Mouse (Mus musculus) midbrain, embryonic 12.5 days (tissue): ENCODE measurements at regions not wholly inside any gene's neighbourhood (a gene's known extent, or its start where the extent isn't known, plus 50 kb on each side); places are given as distances from the start of the nearest gene placed in this dataset.

Source experiments
- ATAC-seq: fragments of 200-750 bp; cut with Nextera tagmentation; 2 replicates; pipeline ENCODE4 v1.8.0; 2017; ENCODE audit warnings: low read depth, moderate TSS enrichment, moderate library complexity; ENCODE audit not compliant: low FRiP score
- H3K27ac ChIP-seq: fragments of 300-500 bp; sonication (generic); replicated peaks from 2 replicates; pipeline ENCODE4 v1.5.1; 2016; ENCODE audit warnings: mild to moderate bottlenecking
- H3K27me3 ChIP-seq: fragments of 300-500 bp; sonication (generic); 2 replicates; pipeline ENCODE4 v1.6.1; 2016; ENCODE audit warnings: mild to moderate bottlenecking
- H3K36me3 ChIP-seq: fragments of 300-500 bp; sonication (generic); 2 replicates; pipeline ENCODE4 v1.6.1; 2016
- H3K4me1 ChIP-seq: fragments of 300-500 bp; sonication (generic); 2 replicates; pipeline ENCODE4 v1.6.1; 2016
- H3K4me2 ChIP-seq: fragments of 300-500 bp; sonication (generic); replicated peaks from 2 replicates; pipeline ENCODE4 v1.6.1; 2016; ENCODE audit warnings: mild to moderate bottlenecking, moderate library complexity
- H3K4me3 ChIP-seq: fragments of 300-500 bp; sonication (generic); 2 replicates; pipeline ENCODE4 v1.5.1; 2016; ENCODE audit warnings: mild to moderate bottlenecking
- H3K9ac ChIP-seq: fragments of 300-500 bp; sonication (generic); replicated peaks from 2 replicates; pipeline ENCODE4 v1.6.1; 2016; ENCODE audit warnings: mild to moderate bottlenecking, moderate library complexity
- H3K9me3 ChIP-seq: fragments of 300-500 bp; sonication (generic); 2 replicates; pipeline ENCODE4 v1.6.1; 2016; ENCODE audit warnings: mild to moderate bottlenecking
- WGBS: fragments of 180-500 bp; shearing (Covaris S2); methylation state at CpG from one replicate; pipeline ENCODE4 v1.1.7; 2016; 5-methylcytosine and 5-hydroxymethylcytosine counted together

- 92% methylated on average over 5 of the region's 5 CpGs for WGBS
- no peak overlapping the region for H3K4me3 ChIP-seq
- H3K36me3 ChIP-seq, result no peaks in the 10 kb centered on the region
- H3K4me1 ChIP-seq, result peaks cover 23% of the 10 kb centered on the region
- no peak overlapping the region for H3K4me2 ChIP-seq
- no peak for ATAC-seq
- no peak overlapping the region for H3K27ac ChIP-seq
- no peak overlapping the region for H3K9ac ChIP-seq
- H3K9me3 ChIP-seq, result 0 out of 2 replicates have a peak, but pooled peaks cover 3% of the 10 kb centered on the region
- no peaks in the 10 kb centered on the region for H3K27me3 ChIP-seq
These were observed 104.9 kb downstream of the Tmco5 start for GRCm38 (mm10) chr2:116983351-116983750.

GRCm38 (mm10) chr2:116983821-116984351 lies 105.4 kb downstream of the Tmco5 start:
- no peak for ATAC-seq
- Histone ChIP-seq H3K36me3 (no peaks in the 10 kb centered on the region), H3K9me3 (0 out of 2 replicates have a peak, but pooled peaks cover 3% of the 10 kb centered on the region), H3K27me3 (no peaks in the 10 kb centered on the region), H3K4me1 (peaks cover 18% of the 10 kb centered on the region), H3K27ac (no peak overlapping the region), H3K4me3 (no peak overlapping the region), H3K9ac (no peak overlapping the region), H3K4me2 (no peak overlapping the region)
- WGBS, result 83% methylated on average over 10 of the region's 10 CpGs

- no peaks in the 10 kb centered on the region for H3K27me3 ChIP-seq
- WGBS, result 79% methylated on average over 3 of the region's 3 CpGs
- no peak overlapping the region for H3K4me2 ChIP-seq
These were observed 106.1 kb downstream of the Tmco5 start for GRCm38 (mm10) chr2:116984597-116984996.

GRCm38 (mm10) chr2:116985549-116985948 lies 107.1 kb downstream of the Tmco5 start:
- Histone ChIP-seq H3K4me3 (no peak overlapping the region), H3K36me3 (no peaks in the 10 kb centered on the region), H3K4me2 (no peak overlapping the region), H3K27ac (no peak overlapping the region), H3K9ac (no peak overlapping the region), H3K27me3 (no peaks in the 10 kb centered on the region), H3K9me3 (0 out of 2 replicates have a peak, but pooled peaks cover 3% of the 10 kb centered on the region), H3K4me1 (peaks cover 2% of the 10 kb centered on the region; the same call in 1 of the 2 replicates)
- 70% methylated on average over 5 of the region's 5 CpGs for WGBS
- no peak for ATAC-seq

More at GRCm38 (mm10) chr2:116984597-116984996, 106.1 kb downstream of the Tmco5 start:
- no peak overlapping the region for H3K4me3 ChIP-seq
- H3K4me1 ChIP-seq, result peaks cover 12% of the 10 kb centered on the region
- 0 out of 2 replicates have a peak, but pooled peaks cover 3% of the 10 kb centered on the region for H3K9me3 ChIP-seq
- no peaks in the 10 kb centered on the region for H3K36me3 ChIP-seq
- H3K27ac ChIP-seq, result no peak overlapping the region
- no peak for ATAC-seq
- no peak overlapping the region for H3K9ac ChIP-seq

GRCm38 (mm10) chr2:116988953-116989674 lies 110.6 kb downstream of the Tmco5 start:
- Histone ChIP-seq H3K9me3 (no peaks in the 10 kb centered on the region), H3K27me3 (no peaks in the 10 kb centered on the region), H3K4me2 (no peak overlapping the region), H3K4me3 (no peak overlapping the region), H3K27ac (no peak overlapping the region), H3K36me3 (no peaks in the 10 kb centered on the region), H3K9ac (no peak overlapping the region), H3K4me1 (peaks cover 5% of the 10 kb centered on the region; the same call in 1 of the 2 replicates)
- ATAC-seq, result no peak
- 90% methylated on average over 8 of the region's 8 CpGs for WGBS

GRCm38 (mm10) chr2:116990106-116990505 lies 111.6 kb downstream of the Tmco5 start:
- Histone ChIP-seq H3K36me3 (no peaks in the 10 kb centered on the region), H3K4me2 (no peak overlapping the region), H3K9me3 (no peaks in the 10 kb centered on the region), H3K27me3 (no peaks in the 10 kb centered on the region), H3K4me1 (peaks cover 5% of the 10 kb centered on the region; the same call in 1 of the 2 replicates), H3K4me3 (no peak overlapping the region), H3K9ac (no peak overlapping the region), H3K27ac (no peak overlapping the region)
- ATAC-seq, result no peak
- WGBS, result 92% methylated on average over 1 of the region's 1 CpGs

GRCm38 (mm10) chr2:116991561-116992042 lies 113.1 kb downstream of the Tmco5 start:
- WGBS, result 52% methylated on average over 6 of the region's 6 CpGs
- H3K9me3 ChIP-seq, result no peaks in the 10 kb centered on the region
- H3K27ac ChIP-seq, result no peak overlapping the region
- H3K27me3 ChIP-seq, result no peaks in the 10 kb centered on the region
- H3K4me2 ChIP-seq, result no peak overlapping the region
- H3K4me3 ChIP-seq, result no peak overlapping the region
- H3K36me3 ChIP-seq, result no peaks in the 10 kb centered on the region
- no peak for ATAC-seq
- no peak overlapping the region for H3K9ac ChIP-seq
- H3K4me1 ChIP-seq, result peaks cover 9% of the 10 kb centered on the region; the same call in 1 of the 2 replicates

- no peaks in the 10 kb centered on the region for H3K36me3 ChIP-seq
- no peak overlapping the region for H3K9ac ChIP-seq
- H3K4me2 ChIP-seq, result no peak overlapping the region
- H3K27me3 ChIP-seq, result no peaks in the 10 kb centered on the region
- no peaks in the 10 kb centered on the region for H3K9me3 ChIP-seq
- no peak overlapping the region for H3K27ac ChIP-seq
- H3K4me1 ChIP-seq, result peaks cover 9% of the 10 kb centered on the region; the same call in 1 of the 2 replicates
- 92% methylated on average over 4 of the region's 4 CpGs for WGBS
- ATAC-seq, result no peak
- no peak overlapping the region for H3K4me3 ChIP-seq
These were observed 115.2 kb downstream of the Tmco5 start for GRCm38 (mm10) chr2:116993724-116994123.

GRCm38 (mm10) chr2:116996302-116996701 lies 117.8 kb downstream of the Tmco5 start:
- H3K4me3 ChIP-seq, result no peak overlapping the region
- no peaks in the 10 kb centered on the region for H3K27me3 ChIP-seq
- 70% methylated on average over 6 of the region's 6 CpGs for WGBS
- H3K36me3 ChIP-seq, result no peaks in the 10 kb centered on the region
- peak overlapping the region; percentile 52; the same call in 1 of the 2 replicates for H3K27ac ChIP-seq
- no peaks in the 10 kb centered on the region for H3K9me3 ChIP-seq
- H3K4me2 ChIP-seq, result no peak overlapping the region
- peak; percentile 66; the same call in 1 of the 2 replicates for ATAC-seq
- H3K9ac ChIP-seq, result no peak overlapping the region
- H3K4me1 ChIP-seq, result peaks cover 8% of the 10 kb centered on the region; the same call in 1 of the 2 replicates

GRCm38 (mm10) chr2:116998822-116999221 lies 120.3 kb downstream of the Tmco5 start:
- Histone ChIP-seq H3K4me1 (0 out of 2 replicates have a peak, but pooled peaks cover 4% of the 10 kb centered on the region), H3K4me2 (no peak overlapping the region), H3K4me3 (no peak overlapping the region), H3K27me3 (no peaks in the 10 kb centered on the region), H3K36me3 (no peaks in the 10 kb centered on the region), H3K9ac (no peak overlapping the region), H3K9me3 (no peaks in the 10 kb centered on the region), H3K27ac (no peak overlapping the region)
- no peak for ATAC-seq
- 65% methylated on average over 1 of the region's 1 CpGs for WGBS

- Histone ChIP-seq H3K4me1 (0 out of 2 replicates have a peak, but pooled peaks cover 4% of the 10 kb centered on the region), H3K9ac (no peak overlapping the region), H3K27ac (no peak overlapping the region), H3K9me3 (no peaks in the 10 kb centered on the region), H3K27me3 (no peaks in the 10 kb centered on the region), H3K4me3 (no peak overlapping the region), H3K4me2 (no peak overlapping the region), H3K36me3 (no peaks in the 10 kb centered on the region)
- 84% methylated on average over 5 of the region's 5 CpGs for WGBS
- no peak for ATAC-seq
These were observed 121.1 kb downstream of the Tmco5 start for GRCm38 (mm10) chr2:116999592-116999991.

- Histone ChIP-seq H3K27me3 (no peaks in the 10 kb centered on the region), H3K27ac (no peak overlapping the region), H3K36me3 (no peaks in the 10 kb centered on the region), H3K4me1 (no peaks in the 10 kb centered on the region), H3K4me3 (no peak overlapping the region), H3K9ac (no peak overlapping the region), H3K9me3 (no peaks in the 10 kb centered on the region), H3K4me2 (no peak overlapping the region)
- 94% methylated on average over 2 of the region's 2 CpGs for WGBS
- ATAC-seq, result no peak
These were observed 117.2 kb upstream of the Spred1 start for GRCm38 (mm10) chr2:117003976-117004375.
